Mouse (Mus musculus) liver, embryonic 14.5 days (tissue): ENCODE results near the gene Wdr81. TPM values are rescaled to one million over a fixed set of nuclear protein-coding genes. Genes with fewer than 3 reads are reported as not detected.

Source experiments
- ATAC-seq: fragments of 200-750 bp; cut with Nextera tagmentation; 2 replicates; pipeline ENCODE4 v1.8.0; 2017; ENCODE audit warnings: moderate number of reproducible peaks, mild to moderate bottlenecking, moderate library complexity; ENCODE audit not compliant: insufficient read depth
- DNase-seq, 3 experiments: peaks; one replicate each; pipeline ENCODE4 v3.0.0-alpha.2; 2012 to 2013; ENCODE audit warnings: low read depth in 3 of 3, low spot score in 3 of 3
- H3K27ac ChIP-seq: fragments of 300-500 bp; sonication (generic); 2 replicates; pipeline ENCODE4 v1.5.1; 2014; ENCODE audit warnings: moderate library complexity, mild to moderate bottlenecking, control low read depth, inconsistent platforms
- H3K27me3 ChIP-seq: fragments of 300-500 bp; sonication (generic); 2 replicates; pipeline ENCODE4 v1.6.1; 2014; ENCODE audit warnings: mild to moderate bottlenecking, low read length, moderate library complexity; ENCODE audit not compliant: control insufficient read depth, insufficient read depth
- H3K36me3 ChIP-seq: fragments of 300-500 bp; sonication (generic); replicated peaks from 2 replicates; pipeline ENCODE4 v1.6.1; 2014; ENCODE audit warnings: low read depth; ENCODE audit not compliant: control insufficient read depth, insufficient read depth
- H3K4me1 ChIP-seq, 2 experiments: fragments of 200-500 bp in 1 of 2; fragments of 300-500 bp in 1 of 2; sonication (generic) in 1 of 2; replicated peaks; 2 replicates each; pipeline ENCODE4 v1.6.1; 2012 to 2014; ENCODE audit warnings: antibody characterized with exemption in 1 of 2, inconsistent platforms in 1 of 2, low read length in 1 of 2; ENCODE audit not compliant: control insufficient read depth in 2 of 2, insufficient read depth in 2 of 2
- H3K4me2 ChIP-seq: fragments of 300-500 bp; sonication (generic); 2 replicates; pipeline ENCODE4 v1.6.1; 2014; ENCODE audit warnings: low read depth, mild to moderate bottlenecking, control low read depth, moderate library complexity
- H3K4me3 ChIP-seq, 2 experiments: fragments of 200-500 bp in 1 of 2; fragments of 300-500 bp in 1 of 2; sonication (generic) in 1 of 2; 2 replicates each; pipeline ENCODE4 v1.5.1; 2012 to 2014; ENCODE audit warnings: low read depth in 2 of 2, low read length in 2 of 2, mild to moderate bottlenecking in 2 of 2, control low read depth in 1 of 2, inconsistent platforms in 1 of 2, moderate library complexity in 1 of 2; ENCODE audit not compliant: insufficient read depth in 1 of 2
- H3K9ac ChIP-seq: fragments of 300-500 bp; sonication (generic); replicated peaks from 2 replicates; pipeline ENCODE4 v1.6.1; 2014; ENCODE audit warnings: mild to moderate bottlenecking, control low read depth, moderate library complexity
- H3K9me3 ChIP-seq: fragments of 300-500 bp; sonication (generic); 2 replicates; pipeline ENCODE4 v1.6.1; 2016; ENCODE audit warnings: low read length, mixed read lengths; ENCODE audit not compliant: control insufficient read depth
- CTCF ChIP-seq: IDR thresholded peaks from 2 replicates; pipeline ENCODE4 v1.5.1; 2016; ENCODE audit warnings: antibody characterized with exemption, low read depth, control low read depth
- EP300 ChIP-seq: IDR thresholded peaks from 2 replicates; pipeline ENCODE4 v1.6.1; 2016; ENCODE audit warnings: antibody characterized with exemption, low read depth
- WGBS: fragments of 180-500 bp; shearing (Covaris S2); extraction: QIAGEN DNeasy Blood & Tissue Kit; methylation state at CpG from one replicate; pipeline ENCODE4 v1.1.7; 2014; ENCODE audit not compliant: insufficient replicate concordance; 5-methylcytosine and 5-hydroxymethylcytosine counted together
- microRNA counts: library from miRNA; unstranded; fragments of <30 nt; microRNA quantifications from one replicate; lab custom pipeline; 2016
- microRNA-seq: library from miRNA; unstranded; fragments of <30 nt; microRNA quantifications from one replicate; pipeline ENCODE4, GENCODE M21; 2016
- polyA plus RNA-seq, 2 experiments: library from polyadenylated mRNA; depleted of rRNA in 1 of 2; stranded (reverse) in 1 of 2; unstranded in 1 of 2; fragments of >200 nt; fragmentation: Nextera tagmentation in 1 of 2; extraction: Ambion mirVana in 1 of 2; gene quantifications; 2 replicates each; pipeline versions ENCODE4 v1.2.1 to v1.2.3; 2012 to 2014

Wdr81 gene
- polyA plus RNA-seq, 2 experiments = 14.6 to 15.3 TPM

- no peaks in the 10 kb centered on the region for H3K9me3 ChIP-seq
- ATAC-seq (no peak), DNase-seq (no peak)
- no peaks in the 10 kb centered on the region for H3K27me3 ChIP-seq
- no peak overlapping the region for H3K4me2 ChIP-seq
- H3K9ac ChIP-seq = no peak overlapping the region
- H3K4me3 ChIP-seq = no peak overlapping the region
- no peaks in the 10 kb centered on the region for H3K36me3 ChIP-seq
- H3K4me1 ChIP-seq = no peaks in the 10 kb centered on the region
- H3K27ac ChIP-seq = no peak overlapping the region
- WGBS = 25% methylated on average over 1 of the region's 1 CpGs
- TF ChIP-seq CTCF (no peak), EP300 (no peak)
Observed at GRCm38 (mm10) chr11:75395611-75396010, 58.9 kb downstream of the Wdr81 start.

MicroRNAs within 50 kb of the gene (microRNA counts, 519-probe panel; counts per million panel counts)
- 8,150 counts per million, percentile 85 among the panel's probes with 10 or more counts for microRNA mmu-miR-22 (lab: Ali Mortazavi, UCI)

Small RNA genes lying within 50 kb of the gene (microRNA-seq; reads per million reads assigned to microRNA genes)
- 26,375 reads per million, percentile 97 among the genes with 10 or more reads in this experiment for gene Mir22

Other genes with a start within 250 kb of the Wdr81 start
- 29.6 and 55.3 TPM in 2 replicates for gene Rpa1, start 106.4 kb downstream of the Wdr81 start, polyA plus RNA-seq (2012; rRNA removed)
- 93.2 and 102 TPM in 2 replicates for gene Rpa1, start 106.4 kb downstream of the Wdr81 start, polyA plus RNA-seq (2014; fragmentation: Nextera tagmentation; extraction: Ambion mirVana)
- 1.8 and 2.2 TPM in 2 replicates for gene Smyd4, start 106.3 kb downstream of the Wdr81 start, polyA plus RNA-seq (2012; rRNA removed)
- gene Smyd4, start 106.3 kb downstream of the Wdr81 start, polyA plus RNA-seq (2014; fragmentation: Nextera tagmentation; extraction: Ambion mirVana) = 2.7 and 3.1 TPM in 2 replicates
- 104 and 128 TPM in 2 replicates for gene Serpinf1, start 32.0 kb downstream of the Wdr81 start, polyA plus RNA-seq (2012; rRNA removed)
- 145 and 166 TPM in 2 replicates for gene Serpinf1, start 32.0 kb downstream of the Wdr81 start, polyA plus RNA-seq (2014; fragmentation: Nextera tagmentation; extraction: Ambion mirVana)
- 474 and 506 TPM in 2 replicates for gene Serpinf2, start 15.1 kb downstream of the Wdr81 start, polyA plus RNA-seq (2012; rRNA removed)
- gene Serpinf2, start 15.1 kb downstream of the Wdr81 start, polyA plus RNA-seq (2014; fragmentation: Nextera tagmentation; extraction: Ambion mirVana) = 304 and 336 TPM in 2 replicates
- 7.3 and 8.2 TPM in 2 replicates for gene Tlcd2, start 7.0 kb upstream of the Wdr81 start, polyA plus RNA-seq (2012; rRNA removed)
- 11.9 and 13.0 TPM in 2 replicates for gene Tlcd2, start 7.0 kb upstream of the Wdr81 start, polyA plus RNA-seq (2014; fragmentation: Nextera tagmentation; extraction: Ambion mirVana)
- gene Prpf8, start 32.1 kb upstream of the Wdr81 start, polyA plus RNA-seq (2012; rRNA removed) = 34.2 and 38.1 TPM in 2 replicates
- gene Prpf8, start 32.1 kb upstream of the Wdr81 start, polyA plus RNA-seq (2014; fragmentation: Nextera tagmentation; extraction: Ambion mirVana) = 34.2 and 42.2 TPM in 2 replicates
- gene Rilp, start 55.4 kb upstream of the Wdr81 start, polyA plus RNA-seq (2012; rRNA removed) = 1.6 and 1.7 TPM in 2 replicates
- gene Rilp, start 55.4 kb upstream of the Wdr81 start, polyA plus RNA-seq (2014; fragmentation: Nextera tagmentation; extraction: Ambion mirVana) = 2.0 and 2.4 TPM in 2 replicates
- gene Scarf1, start 58.8 kb upstream of the Wdr81 start, polyA plus RNA-seq (2012; rRNA removed) = 2.4 and 2.6 TPM in 2 replicates
- 1.1 and 2.0 TPM in 2 replicates for gene Scarf1, start 58.8 kb upstream of the Wdr81 start, polyA plus RNA-seq (2014; fragmentation: Nextera tagmentation; extraction: Ambion mirVana)
- 2.7 and 3.0 TPM in 2 replicates for gene Slc43a2, start 77.0 kb upstream of the Wdr81 start, polyA plus RNA-seq (2012; rRNA removed)
- gene Slc43a2, start 77.0 kb upstream of the Wdr81 start, polyA plus RNA-seq (2014; fragmentation: Nextera tagmentation; extraction: Ambion mirVana) = 2.4 and 2.8 TPM in 2 replicates
- 18.1 and 25.5 TPM in 2 replicates for gene Pitpna, start 133.4 kb upstream of the Wdr81 start, polyA plus RNA-seq (2012; rRNA removed)
- 32.3 and 35.4 TPM in 2 replicates for gene Pitpna, start 133.4 kb upstream of the Wdr81 start, polyA plus RNA-seq (2014; fragmentation: Nextera tagmentation; extraction: Ambion mirVana)
- gene Inpp5k, start 176.3 kb upstream of the Wdr81 start, polyA plus RNA-seq (2012; rRNA removed) = 10.8 and 13.0 TPM in 2 replicates
- 16.3 and 17.0 TPM in 2 replicates for gene Inpp5k, start 176.3 kb upstream of the Wdr81 start, polyA plus RNA-seq (2014; fragmentation: Nextera tagmentation; extraction: Ambion mirVana)
- gene Myo1c, start 195.8 kb upstream of the Wdr81 start, polyA plus RNA-seq (2012; rRNA removed) = 12.8 and 14.4 TPM in 2 replicates
- 12.6 and 16.3 TPM in 2 replicates for gene Myo1c, start 195.8 kb upstream of the Wdr81 start, polyA plus RNA-seq (2014; fragmentation: Nextera tagmentation; extraction: Ambion mirVana)
- gene Crk, start 224.5 kb upstream of the Wdr81 start, polyA plus RNA-seq (2012; rRNA removed) = 15.0 and 20.1 TPM in 2 replicates
- 24.5 and 27.7 TPM in 2 replicates for gene Crk, start 224.5 kb upstream of the Wdr81 start, polyA plus RNA-seq (2014; fragmentation: Nextera tagmentation; extraction: Ambion mirVana)